Mouse (Mus musculus) kidney, postnatal 14 days (tissue): ENCODE results near the gene Upp1.

Experiments used
- DNase-seq: peaks from one replicate; pipeline ENCODE4 v3.0.0; 2022; ENCODE audit warnings: mixed read lengths

Gene Upp1

DNA sequence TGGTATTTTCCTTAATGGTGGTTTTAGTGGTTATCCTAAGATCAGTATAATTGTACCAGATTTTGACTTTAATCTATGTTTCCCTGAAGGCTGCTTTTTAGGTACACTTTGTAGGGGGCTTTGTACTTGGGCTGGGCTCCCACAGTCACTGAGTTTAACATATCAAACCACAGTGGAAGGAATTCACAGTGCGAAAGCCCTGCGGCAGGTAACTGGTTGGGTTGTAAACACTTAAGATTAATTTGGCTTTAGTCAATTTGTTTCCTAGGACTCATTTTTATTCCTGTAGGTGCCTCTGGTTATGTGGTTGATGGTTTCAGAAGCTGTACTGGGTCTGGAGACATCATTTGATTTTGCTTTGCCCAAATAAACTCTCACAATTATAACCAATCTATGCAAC, 49.4 kb downstream of the Upp1 start:
- peak; percentile 45 for DNase-seq

GRCm38 (mm10) chr11:9181477-9181876, 63.6 kb downstream of the Upp1 start:
- no peak for DNase-seq
